Mouse (Mus musculus): ENCODE measurements around the gene Ubqlnl. TPM values are rescaled to one million over a fixed set of nuclear protein-coding genes. Genes with fewer than 3 reads are reported as not detected.

Ubqlnl gene
- total RNA-seq (2021) (not detected), polyA plus RNA-seq (2012; rRNA removed) (not detected in 2 replicates)
- long read RNA-seq: 0 reads

DNA sequence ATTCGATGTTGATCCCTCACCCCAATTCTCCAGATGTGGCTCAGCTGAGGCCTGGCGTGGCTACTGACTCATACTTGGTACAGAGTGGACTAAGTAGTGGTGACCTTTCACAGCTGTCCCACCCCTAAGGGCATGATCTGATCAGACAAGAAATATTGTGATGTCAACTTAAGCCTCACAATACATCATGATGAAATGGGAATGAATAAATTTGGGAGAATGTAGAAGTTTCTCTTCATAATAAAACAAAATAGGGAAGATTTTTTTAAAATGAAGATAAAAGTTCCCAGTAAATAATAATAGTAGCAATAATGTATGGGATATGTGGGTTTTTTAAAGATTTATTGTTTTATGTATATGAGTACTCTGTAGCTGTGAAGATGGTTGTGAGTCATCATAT, at the start of gene Ubqlnl:
Ubqlnl (minus strand) TSS at position 101 of the 400 bp plus-strand sequence.
- DNase-seq: no peak

DNA sequence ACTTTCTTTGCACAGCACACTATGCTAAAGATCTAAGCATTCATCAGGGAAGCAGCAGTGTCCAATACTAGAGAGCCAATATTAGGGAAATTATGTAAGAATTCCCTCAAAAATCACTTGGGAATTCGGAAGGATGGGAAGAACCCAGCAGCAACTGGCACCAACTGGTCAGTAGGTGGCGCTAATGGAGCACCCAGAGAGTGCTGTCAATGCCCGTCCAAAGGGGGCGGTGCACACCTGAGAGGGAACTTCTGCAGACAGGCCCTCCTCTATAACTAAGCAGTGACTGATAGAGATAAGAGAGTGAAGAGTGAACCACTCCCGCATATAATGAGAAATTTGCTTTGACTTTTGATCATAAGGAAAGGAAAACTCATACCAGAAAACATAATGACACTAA, 49.5 kb upstream of the Ubqlnl start:
- DNase-seq: peak; percentile 68

DNA sequence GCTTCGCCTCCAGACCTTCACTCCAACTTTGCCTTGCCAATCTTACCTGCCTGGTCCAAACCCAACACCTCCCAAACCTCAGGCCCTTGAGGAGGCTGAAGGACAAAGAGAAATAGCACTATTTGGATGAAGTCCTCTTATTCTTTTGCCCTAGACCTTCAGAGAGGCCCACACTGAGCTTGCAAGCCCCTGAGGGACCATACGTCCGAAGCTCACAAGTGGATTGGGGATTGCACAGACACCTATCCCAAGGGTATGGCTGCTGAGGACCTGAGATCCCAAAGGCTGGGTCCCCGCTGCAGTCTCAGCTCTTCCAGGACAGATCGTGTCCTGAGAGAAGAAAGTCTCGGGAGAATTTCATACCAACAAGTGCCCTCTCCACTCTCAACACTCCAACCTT, 45.5 kb upstream of the Ubqlnl start, which contains the start of gene Olfr649:
Olfr649 (minus strand) TSS at position 101 of the 400 bp plus-strand sequence.
- no peak for DNase-seq

DNA sequence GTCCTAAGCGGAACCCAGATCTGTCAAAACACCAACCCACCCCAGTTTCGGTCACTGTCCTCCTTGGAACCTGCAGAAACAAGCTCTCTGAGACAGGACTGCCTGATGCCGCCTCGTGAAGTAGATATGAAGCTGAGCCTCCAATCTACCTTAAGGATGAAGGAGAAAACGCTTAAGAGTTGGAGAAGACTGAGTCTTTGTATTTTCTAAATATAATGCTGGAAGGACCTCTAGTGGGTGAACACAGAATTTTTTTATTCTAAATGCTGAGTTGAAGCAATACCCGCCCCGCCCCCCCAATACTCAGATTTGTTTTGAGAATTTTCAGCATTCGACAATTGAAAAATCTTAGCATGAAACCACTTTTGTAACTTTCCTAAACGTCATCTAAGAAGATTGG, 40.9 kb upstream of the Ubqlnl start:
- no peak for DNase-seq

DNA sequence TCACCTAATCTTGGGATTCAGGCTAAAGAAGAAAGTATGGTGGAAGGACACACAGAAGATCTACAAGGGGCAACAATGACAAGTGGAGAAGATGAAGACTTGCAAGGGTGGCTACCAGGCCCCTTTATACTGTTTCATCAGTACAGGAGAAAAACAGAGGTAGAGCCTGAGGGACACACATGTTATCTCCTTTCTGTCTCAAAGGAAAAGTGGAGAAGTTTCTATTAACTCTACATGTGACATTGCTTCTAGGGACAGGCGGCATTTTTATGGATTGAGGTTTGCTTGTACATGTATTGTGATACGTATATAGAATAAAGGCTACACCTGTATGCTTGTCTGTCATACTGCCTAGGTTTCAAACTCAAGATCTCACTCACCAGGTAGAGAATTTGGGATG, 32.9 kb upstream of the Ubqlnl start, which contains the start of gene Olfr648:
Olfr648 (minus strand) TSS at position 101 of the 400 bp plus-strand sequence.
- no peak for DNase-seq

DNA sequence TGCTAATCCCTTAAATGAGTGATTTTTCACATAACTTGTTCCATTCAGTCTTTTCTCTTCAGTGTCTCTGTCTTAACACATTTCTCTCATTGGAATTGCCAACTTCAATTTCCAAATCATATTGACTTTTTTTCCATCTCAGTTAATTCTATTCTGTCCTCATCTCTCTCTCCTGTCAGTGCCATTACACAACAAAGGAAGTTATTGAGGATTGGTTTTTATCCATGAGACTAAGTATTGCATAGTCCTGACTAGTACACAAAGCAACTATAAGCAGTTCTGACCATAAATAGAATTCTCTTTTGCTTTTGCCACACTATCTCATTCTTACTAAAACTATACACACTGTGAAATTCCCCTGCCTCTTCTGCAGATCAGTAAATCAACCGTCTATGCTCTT, 28.7 kb upstream of the Ubqlnl start:
- no peak for DNase-seq

DNA sequence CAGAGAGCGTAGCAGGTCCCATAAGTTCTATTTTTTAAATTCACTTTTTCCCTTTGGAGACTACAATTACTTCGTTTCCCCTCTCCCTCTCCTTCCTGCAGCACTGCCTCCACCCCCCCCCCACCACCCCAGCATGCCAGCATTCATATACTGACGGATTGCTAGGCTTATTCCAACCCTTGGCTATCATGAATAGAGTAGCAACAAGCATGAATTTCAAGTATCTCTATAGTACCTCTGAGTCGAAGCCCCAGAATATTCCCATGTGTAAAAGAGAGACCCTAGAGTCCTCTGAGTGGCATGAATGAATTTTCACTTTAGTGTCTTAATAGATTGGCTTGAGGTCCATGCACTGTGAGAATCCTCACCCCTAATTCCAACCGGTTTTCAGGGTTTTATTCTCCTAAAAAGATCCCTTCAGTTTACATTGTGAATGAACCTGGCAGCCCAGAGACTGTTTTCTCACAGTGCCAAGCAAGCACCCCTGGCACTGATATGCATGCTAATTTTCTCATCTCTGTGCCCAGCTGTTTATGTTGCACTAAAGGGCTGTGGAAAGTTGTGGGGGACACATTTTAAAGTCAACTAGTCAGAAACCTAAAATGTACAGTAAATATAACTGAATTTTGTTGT, 28.2 kb upstream of the Ubqlnl start:
- no peak for DNase-seq

DNA sequence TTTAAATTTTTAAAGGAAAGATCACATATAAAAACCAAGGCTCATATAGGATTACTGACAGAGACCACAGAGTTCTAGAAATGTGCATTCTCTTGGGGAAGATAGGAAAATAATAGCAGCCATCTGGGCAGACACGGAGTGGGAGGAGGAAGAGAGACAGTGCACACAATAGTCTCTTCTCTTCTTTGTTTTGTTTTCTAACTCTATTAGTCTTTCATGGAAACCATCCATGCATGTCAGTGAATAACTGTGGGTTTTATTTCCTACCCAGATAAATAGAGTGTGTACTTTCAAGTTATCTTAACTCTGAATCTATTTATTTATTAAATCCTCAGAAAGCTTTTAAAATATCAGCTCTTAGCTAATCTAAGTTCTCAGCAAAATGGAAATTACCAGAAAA, 24.7 kb upstream of the Ubqlnl start:
- no peak for DNase-seq

DNA sequence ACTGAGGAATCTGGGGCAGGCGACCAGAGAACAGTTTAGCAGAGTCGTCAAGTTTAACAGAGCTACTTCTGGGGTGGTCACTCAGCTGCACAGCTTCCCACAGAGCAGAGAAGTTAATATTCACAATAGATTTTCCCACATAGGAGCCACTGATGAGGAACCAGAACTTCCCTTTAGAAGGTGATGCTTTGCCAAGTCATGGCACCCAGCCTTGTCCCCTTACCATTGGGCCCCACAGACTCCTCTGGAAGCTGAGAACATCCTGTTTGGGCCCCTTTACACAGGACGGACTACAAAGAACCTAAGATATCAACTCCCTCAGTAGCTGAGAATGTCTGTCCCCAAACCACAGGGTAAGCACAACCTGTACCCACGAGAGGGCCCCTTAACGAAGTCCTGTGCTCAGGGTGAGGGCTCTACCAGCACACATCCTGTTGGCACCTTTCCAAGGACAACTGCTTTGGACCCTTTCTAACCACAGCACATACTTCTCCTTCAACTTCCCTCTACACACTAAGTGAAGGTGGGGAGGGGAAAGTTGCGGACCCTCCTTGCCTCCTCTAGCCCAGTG, 19.4 kb upstream of the Ubqlnl start:
- no peak for DNase-seq

DNA sequence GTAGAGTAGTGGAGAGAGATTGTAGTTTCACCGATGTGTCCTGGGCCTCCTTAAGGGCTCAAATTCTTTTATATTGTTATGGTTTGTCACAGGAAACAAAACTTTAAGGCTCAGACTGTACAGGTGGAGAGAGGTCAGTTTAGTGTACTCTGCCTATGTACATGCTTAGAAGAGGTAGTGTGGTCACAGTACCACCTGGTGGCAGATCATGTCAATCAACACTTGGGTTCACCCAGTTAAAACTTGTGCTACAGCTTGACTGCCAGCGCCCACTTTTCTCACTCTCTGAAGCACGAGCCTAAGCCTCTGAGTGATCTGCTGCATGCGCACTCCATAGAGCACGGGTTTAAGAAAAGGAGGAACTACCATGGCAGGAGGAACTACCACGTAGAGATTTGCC, 16.7 kb upstream of the Ubqlnl start:
- DNase-seq: no peak

DNA sequence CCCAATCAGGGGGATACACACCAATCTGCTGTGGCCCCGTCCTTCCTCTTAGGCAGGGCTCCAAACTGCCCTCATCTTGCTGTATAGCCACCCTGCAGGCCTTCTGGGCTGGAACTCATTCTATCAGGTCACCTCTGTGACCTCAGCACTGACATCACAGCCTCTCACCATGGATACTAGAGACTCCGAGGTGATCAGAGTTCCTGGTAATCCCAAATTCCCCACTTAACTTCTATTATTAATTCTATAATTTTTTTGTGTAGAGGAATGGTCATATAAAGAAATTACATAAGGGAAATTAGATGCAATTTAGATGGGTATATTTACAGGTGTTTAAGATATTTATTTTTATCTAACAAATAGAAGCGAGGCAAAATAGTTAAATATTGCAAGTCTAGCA, 7.2 kb downstream of the Ubqlnl start, which contains the start of gene Ubqln3:
Ubqln3 (minus strand) TSS at position 101 of the 400 bp plus-strand sequence.
- DNase-seq: no peak

DNA sequence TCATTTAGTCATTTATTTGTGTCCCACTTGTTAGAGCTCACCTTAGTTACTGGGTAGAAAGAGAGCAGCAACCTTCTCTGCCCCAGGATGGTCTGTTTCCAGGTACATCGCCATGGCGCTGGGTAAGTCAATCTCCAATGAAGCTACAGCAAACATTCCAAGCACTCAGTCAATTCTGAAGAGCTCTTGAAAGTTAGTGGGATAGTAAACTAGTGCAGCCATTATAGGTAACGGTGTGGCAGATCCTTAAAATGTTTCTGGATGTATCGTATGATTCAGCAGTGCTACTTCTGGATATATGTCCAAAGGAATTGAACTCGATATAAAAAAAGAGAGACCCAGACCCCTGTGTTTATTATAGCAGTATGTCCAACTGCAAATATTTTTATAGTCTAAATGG, 13.1 kb downstream of the Ubqlnl start, which contains the start of gene Olfr643:
Olfr643 (minus strand) TSS at position 101 of the 400 bp plus-strand sequence.
- no peak for DNase-seq

DNA sequence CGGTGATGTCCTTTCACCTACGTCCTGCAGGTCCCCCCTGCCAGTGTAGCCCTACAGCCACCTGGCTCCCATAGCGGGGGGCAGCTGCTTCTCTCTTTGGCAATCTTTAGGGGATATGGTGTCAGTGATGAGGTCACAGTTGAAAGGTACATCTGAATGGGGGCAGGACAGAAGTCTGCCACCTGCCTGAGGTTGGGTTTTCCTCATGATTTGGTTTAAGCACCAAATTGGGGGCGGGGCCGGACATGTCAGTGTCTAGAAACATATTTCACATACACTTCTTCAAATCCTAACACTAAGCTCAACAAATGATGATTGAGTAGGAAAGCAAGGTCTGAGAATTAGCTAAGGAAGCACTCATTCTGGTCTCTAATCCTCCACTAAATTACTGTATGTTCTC, 20.6 kb downstream of the Ubqlnl start, which contains the start of gene Ubqln5:
Ubqln5 (minus strand) TSS at position 101 of the 400 bp plus-strand sequence.
- no peak for DNase-seq

DNA sequence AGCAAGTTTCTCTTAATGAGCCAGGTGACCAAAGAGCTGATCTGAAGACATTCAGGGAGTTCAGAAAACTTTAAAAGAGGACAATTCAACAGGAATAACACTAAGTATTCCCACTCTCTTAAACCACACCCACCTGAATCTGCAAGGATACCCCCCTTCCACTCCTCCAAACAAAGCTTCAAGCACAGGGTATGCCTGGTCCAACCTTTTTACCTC, 45.7 kb downstream of the Ubqlnl start, which contains the start of gene Olfr646:
Olfr646 (plus strand) TSS at position 117 of the 216 bp plus-strand sequence.
- DNase-seq: no peak

DNA sequence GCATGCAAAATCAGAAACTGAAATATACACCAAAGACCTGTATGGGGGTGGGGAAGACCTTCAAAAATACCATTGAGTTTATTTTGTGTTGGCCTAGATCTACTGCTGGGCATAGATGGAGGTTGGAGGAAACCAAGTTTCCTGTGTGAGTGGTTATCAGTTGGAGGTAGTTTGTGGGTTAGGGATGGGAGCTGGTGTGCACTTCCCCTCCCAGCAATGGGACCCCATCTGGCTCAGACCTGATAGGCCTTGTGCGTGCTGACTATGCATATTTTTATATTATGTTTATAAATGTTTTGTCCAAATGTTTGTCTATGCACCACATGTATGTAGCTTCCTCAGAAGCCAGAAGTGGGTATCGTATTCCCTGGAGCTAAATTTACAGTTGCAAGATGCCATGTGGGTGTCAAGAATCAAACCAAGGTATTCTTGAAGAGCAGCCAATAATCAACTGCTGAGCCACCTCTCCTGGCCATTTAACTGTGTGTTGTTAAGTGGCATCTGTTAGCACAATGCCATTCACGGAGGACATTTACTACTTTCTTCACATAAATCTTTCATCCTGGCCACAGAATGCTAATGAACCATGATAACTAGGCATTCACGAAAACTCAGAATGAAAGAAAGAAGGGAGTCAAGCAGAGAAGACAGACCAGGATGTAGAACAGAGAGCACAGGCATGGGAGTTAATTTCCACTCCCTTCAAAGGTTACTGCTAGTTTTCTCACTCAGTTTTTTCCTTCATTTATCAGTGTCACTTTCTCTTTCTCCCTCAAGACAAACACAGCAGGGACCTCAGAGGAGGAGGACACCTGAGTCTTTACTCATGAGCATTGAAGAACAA, 46.2 kb downstream of the Ubqlnl start:
- DNase-seq: no peak

Other genes starting within 250 kb of the Ubqlnl start
- gene Olfr65, start 247.1 kb downstream of the Ubqlnl start, total RNA-seq (2021): not detected
- gene Olfr65, start 247.1 kb downstream of the Ubqlnl start, polyA plus RNA-seq (2012; rRNA removed): not detected in 2 replicates
- not detected for gene Olfr631, start 221.7 kb downstream of the Ubqlnl start, total RNA-seq (2021)
- not detected in 2 replicates for gene Olfr631, start 221.7 kb downstream of the Ubqlnl start, polyA plus RNA-seq (2012; rRNA removed)
- not detected for gene Olfr632, start 216.2 kb downstream of the Ubqlnl start, total RNA-seq (2021)
- gene Olfr632, start 216.2 kb downstream of the Ubqlnl start, polyA plus RNA-seq (2012; rRNA removed): not detected in 2 replicates
- not detected for gene Olfr633, start 206.1 kb downstream of the Ubqlnl start, total RNA-seq (2021)
- not detected in 2 replicates for gene Olfr633, start 206.1 kb downstream of the Ubqlnl start, polyA plus RNA-seq (2012; rRNA removed)
- gene Olfr635, start 179.4 kb downstream of the Ubqlnl start, total RNA-seq (2021): not detected
- gene Olfr635, start 179.4 kb downstream of the Ubqlnl start, polyA plus RNA-seq (2012; rRNA removed): not detected in 2 replicates
- not detected for gene Olfr638, start 151.8 kb downstream of the Ubqlnl start, total RNA-seq (2021)
- gene Olfr638, start 151.8 kb downstream of the Ubqlnl start, polyA plus RNA-seq (2012; rRNA removed): not detected in 2 replicates
- gene Olfr639, start 133.3 kb downstream of the Ubqlnl start, total RNA-seq (2021): not detected
- gene Olfr639, start 133.3 kb downstream of the Ubqlnl start, polyA plus RNA-seq (2012; rRNA removed): not detected in 2 replicates
- gene Olfr640, start 125.0 kb downstream of the Ubqlnl start, total RNA-seq (2021): not detected
- gene Olfr640, start 125.0 kb downstream of the Ubqlnl start, polyA plus RNA-seq (2012; rRNA removed): not detected in 2 replicates
- not detected for gene Olfr641, start 115.1 kb downstream of the Ubqlnl start, total RNA-seq (2021)
- not detected in 2 replicates for gene Olfr641, start 115.1 kb downstream of the Ubqlnl start, polyA plus RNA-seq (2012; rRNA removed)
- gene Olfr642, start 97.9 kb downstream of the Ubqlnl start, total RNA-seq (2021): not detected
- gene Olfr642, start 97.9 kb downstream of the Ubqlnl start, polyA plus RNA-seq (2012; rRNA removed): not detected in 2 replicates
- not detected for gene 4930516K23Rik, start 89.1 kb downstream of the Ubqlnl start, total RNA-seq (2021)
- gene 4930516K23Rik, start 89.1 kb downstream of the Ubqlnl start, polyA plus RNA-seq (2012; rRNA removed): not detected in 2 replicates
- gene Olfr644, start 78.7 kb downstream of the Ubqlnl start, total RNA-seq (2021): not detected
- not detected in 2 replicates for gene Olfr644, start 78.7 kb downstream of the Ubqlnl start, polyA plus RNA-seq (2012; rRNA removed)
- not detected for gene Olfr645, start 65.1 kb downstream of the Ubqlnl start, total RNA-seq (2021)
- not detected in 2 replicates for gene Olfr645, start 65.1 kb downstream of the Ubqlnl start, polyA plus RNA-seq (2012; rRNA removed)
- gene Olfr646, start 45.7 kb downstream of the Ubqlnl start, total RNA-seq (2021): not detected
- not detected in 2 replicates for gene Olfr646, start 45.7 kb downstream of the Ubqlnl start, polyA plus RNA-seq (2012; rRNA removed)
- not detected for gene Ubqln5, start 20.7 kb downstream of the Ubqlnl start, total RNA-seq (2021)
- gene Ubqln5, start 20.7 kb downstream of the Ubqlnl start, polyA plus RNA-seq (2012; rRNA removed): not detected in 2 replicates
- gene Olfr643, start 13.2 kb downstream of the Ubqlnl start, total RNA-seq (2021): not detected
- gene Olfr643, start 13.2 kb downstream of the Ubqlnl start, polyA plus RNA-seq (2012; rRNA removed): not detected in 2 replicates
- not detected for gene Ubqln3, start 7.3 kb downstream of the Ubqlnl start, total RNA-seq (2021)
- gene Ubqln3, start 7.3 kb downstream of the Ubqlnl start, polyA plus RNA-seq (2012; rRNA removed): not detected in 2 replicates
- not detected for gene Olfm5, start 14.3 kb upstream of the Ubqlnl start, total RNA-seq (2021)
- not detected in 2 replicates for gene Olfm5, start 14.3 kb upstream of the Ubqlnl start, polyA plus RNA-seq (2012; rRNA removed)
- not detected for gene Olfr648, start 32.8 kb upstream of the Ubqlnl start, total RNA-seq (2021)
- 0.04 TPM in 1 of 2 replicates, not detected in the other for gene Olfr648, start 32.8 kb upstream of the Ubqlnl start, polyA plus RNA-seq (2012; rRNA removed)
- gene Olfr649, start 45.4 kb upstream of the Ubqlnl start, total RNA-seq (2021): not detected
- gene Olfr649, start 45.4 kb upstream of the Ubqlnl start, polyA plus RNA-seq (2012; rRNA removed): not detected in 2 replicates
- under 1 TPM; 0.12 to 0.66 TPM for gene Trim6, start 68.2 kb upstream of the Ubqlnl start, total RNA-seq (2021)
- 0.09 and 0.36 TPM in 2 replicates for gene Trim6, start 68.2 kb upstream of the Ubqlnl start, polyA plus RNA-seq (2012; rRNA removed)
- gene Trim34a, start 93.9 kb upstream of the Ubqlnl start, total RNA-seq (2021): 1 to 10 TPM; 6.5 to 6.8 TPM
- gene Trim34a, start 93.9 kb upstream of the Ubqlnl start, polyA plus RNA-seq (2012; rRNA removed): 4.0 and 4.6 TPM in 2 replicates
- gene Trim5, start 137.5 kb upstream of the Ubqlnl start, total RNA-seq (2021): 1 to 10 TPM; 3.5 to 3.8 TPM
- 0.22 and 0.47 TPM in 2 replicates for gene Trim5, start 137.5 kb upstream of the Ubqlnl start, polyA plus RNA-seq (2012; rRNA removed)
- 10 to 100 TPM in 1 of 2 experiments, 1 to 10 TPM in 1; 9.1 to 12.5 TPM for gene Trim12a, start 164.9 kb upstream of the Ubqlnl start, total RNA-seq (2021)
- 1.4 and 1.7 TPM in 2 replicates for gene Trim12a, start 164.9 kb upstream of the Ubqlnl start, polyA plus RNA-seq (2012; rRNA removed)
- under 1 TPM; 0.38 to 0.46 TPM for gene Trim34b, start 178.9 kb upstream of the Ubqlnl start, total RNA-seq (2021)
- gene Trim34b, start 178.9 kb upstream of the Ubqlnl start, polyA plus RNA-seq (2012; rRNA removed): 0.54 and 1.7 TPM in 2 replicates
- 1 to 10 TPM; 9.2 to 9.8 TPM for gene Trim12c, start 202.8 kb upstream of the Ubqlnl start, total RNA-seq (2021)
- 2.0 and 2.2 TPM in 2 replicates for gene Trim12c, start 202.8 kb upstream of the Ubqlnl start, polyA plus RNA-seq (2012; rRNA removed)
- under 1 TPM; 0.09 to 0.17 TPM for gene Trim30b, start 219.3 kb upstream of the Ubqlnl start, total RNA-seq (2021)
- not detected in 2 replicates for gene Trim30b, start 219.3 kb upstream of the Ubqlnl start, polyA plus RNA-seq (2012; rRNA removed)

All from adrenal gland, adult 2 months (tissue).